Mouse (Mus musculus): ENCODE measurements at regions not wholly inside any gene's neighbourhood (a gene's known extent, or its start where the extent isn't known, plus 50 kb on each side); places are given as distances from the start of the nearest gene placed in this dataset.

GRCm38 (mm10) chr5:138889760-138890159 lies 69.9 kb downstream of the Gm5294 start:
- TF ChIP-seq CTCF (IDR thresholded peaks at IDR 0.05) (no peak), POLR2A (IDR thresholded peaks at IDR 0.05; ENCODE audit: insufficient read depth, low read depth, low read length) (no peak)
